Mouse (Mus musculus) neural tube, embryonic 13.5 days (tissue): ENCODE results near the gene Shtn1. TPM values are rescaled to one million over a fixed set of nuclear protein-coding genes. Genes with fewer than 3 reads are reported as not detected.

Source experiments
- ATAC-seq: fragments of 200-750 bp; cut with Nextera tagmentation; 2 replicates; pipeline ENCODE4 v1.8.0; 2017; ENCODE audit warnings: low read depth, mild to moderate bottlenecking, moderate TSS enrichment, moderate library complexity
- H3K27ac ChIP-seq: fragments of 300-500 bp; sonication (generic); replicated peaks from 2 replicates; pipeline ENCODE4 v1.5.1; 2015; ENCODE audit warnings: moderate library complexity, mild to moderate bottlenecking, inconsistent platforms
- H3K27me3 ChIP-seq: fragments of 300-500 bp; sonication (generic); 2 replicates; pipeline ENCODE4 v1.6.1; 2015; ENCODE audit warnings: mild to moderate bottlenecking, inconsistent platforms
- H3K36me3 ChIP-seq: fragments of 300-500 bp; sonication (generic); 2 replicates; pipeline ENCODE4 v1.6.1; 2015; ENCODE audit warnings: mild to moderate bottlenecking, inconsistent platforms
- H3K4me1 ChIP-seq: fragments of 300-500 bp; sonication (generic); replicated peaks from 2 replicates; pipeline ENCODE4 v1.6.1; 2015; ENCODE audit warnings: inconsistent platforms
- H3K4me2 ChIP-seq: fragments of 300-500 bp; sonication (generic); 2 replicates; pipeline ENCODE4 v1.6.1; 2015; ENCODE audit warnings: inconsistent platforms, mild to moderate bottlenecking, moderate library complexity
- H3K4me3 ChIP-seq: fragments of 300-500 bp; sonication (generic); 2 replicates; pipeline ENCODE4 v1.5.1; 2015; ENCODE audit warnings: mild to moderate bottlenecking, inconsistent platforms
- H3K9ac ChIP-seq: fragments of 300-500 bp; sonication (generic); 2 replicates; pipeline ENCODE4 v1.6.1; 2015; ENCODE audit warnings: moderate library complexity, mild to moderate bottlenecking, inconsistent platforms
- H3K9me3 ChIP-seq: fragments of 300-500 bp; sonication (generic); 2 replicates; pipeline ENCODE4 v1.6.1; 2016; ENCODE audit warnings: inconsistent platforms
- WGBS: fragments of 180-500 bp; shearing (Covaris S2); methylation state at CpG from one replicate; pipeline ENCODE4 v1.1.7; 2015; 5-methylcytosine and 5-hydroxymethylcytosine counted together
- polyA plus RNA-seq: library from polyadenylated mRNA; unstranded; fragments of >200 nt; fragmentation: Nextera tagmentation; extraction: Ambion mirVana; gene quantifications from 2 replicates; pipeline ENCODE4 v1.2.1, GENCODE M21; 2015

Gene Shtn1
- polyA plus RNA-seq, 1 experiment from 2014 or later = 35.0 TPM

DNA sequence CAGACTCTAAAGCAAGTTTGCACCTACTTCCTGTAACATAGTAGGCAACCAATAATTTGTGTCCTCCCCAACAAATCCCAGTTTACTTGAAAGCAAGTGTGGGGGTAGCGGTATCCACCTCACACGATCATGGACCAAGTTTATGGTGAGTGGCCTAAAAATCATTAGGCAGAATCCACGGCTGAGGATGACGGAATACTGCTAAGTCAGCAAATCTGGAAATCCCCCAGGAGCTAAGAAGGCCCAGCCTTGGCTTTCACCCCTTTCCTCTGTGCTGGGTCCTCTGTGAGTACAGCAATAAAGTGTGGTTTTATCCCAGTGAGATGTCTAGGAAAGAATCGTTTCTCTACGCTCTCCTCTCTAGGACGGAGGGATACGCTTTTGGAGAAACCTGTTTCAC, 121.1 kb downstream of the Shtn1 start:
- H3K27me3 ChIP-seq = peaks cover 72% of the 10 kb centered on the region
- ATAC-seq = no peak
- 88% methylated on average over 8 of the region's 8 CpGs for WGBS

DNA sequence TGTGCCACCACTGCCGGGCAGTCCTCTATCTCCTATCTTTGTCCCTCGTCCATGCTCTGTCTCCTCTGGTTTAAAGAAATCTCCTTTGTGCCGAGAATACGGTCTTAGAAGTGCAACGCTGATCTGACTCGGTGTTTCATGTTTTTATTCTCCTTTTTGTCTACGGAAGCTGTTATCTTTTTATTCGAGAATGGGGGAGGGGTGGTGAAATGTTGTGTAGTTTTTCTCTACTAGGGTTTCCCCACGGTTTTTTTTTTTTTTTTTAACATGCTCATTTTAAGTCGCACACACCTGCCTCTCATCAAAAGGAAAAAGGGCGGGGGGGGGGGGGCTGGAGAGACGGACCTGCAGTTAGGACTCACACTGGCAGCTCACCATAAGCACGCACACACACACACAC, 123.7 kb downstream of the Shtn1 start:
- ATAC-seq = no peak
- 85% methylated on average over 13 of the region's 13 CpGs for WGBS
- no peaks in the 10 kb centered on the region for H3K36me3 ChIP-seq

More for the DNA sequence above, 121.1 kb downstream of the Shtn1 start:
- H3K4me1 ChIP-seq = no peaks in the 10 kb centered on the region
- H3K27ac ChIP-seq = no peak overlapping the region
- H3K4me2 ChIP-seq = no peak overlapping the region
- no peak overlapping the region for H3K4me3 ChIP-seq
- no peaks in the 10 kb centered on the region for H3K9me3 ChIP-seq
- H3K9ac ChIP-seq = no peak overlapping the region
- H3K36me3 ChIP-seq = no peaks in the 10 kb centered on the region

DNA sequence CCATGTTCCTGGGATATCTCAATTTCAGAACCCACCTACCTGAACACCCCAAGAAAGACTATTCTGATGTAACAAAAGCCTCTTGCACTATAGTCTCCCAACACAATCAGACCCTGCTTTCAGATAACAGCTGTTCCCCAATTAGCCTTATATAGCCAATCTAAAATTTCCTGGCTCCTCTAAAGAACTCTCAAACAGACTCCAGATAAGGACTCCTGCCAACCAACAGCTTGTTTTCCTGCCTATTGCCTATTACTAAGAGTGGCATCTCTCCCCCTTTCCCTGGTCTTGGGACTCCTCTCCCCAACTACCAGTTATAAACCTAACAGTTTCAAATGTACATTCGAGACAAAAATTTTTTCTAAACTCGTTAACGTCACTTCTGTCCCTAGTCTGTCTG, 124.4 kb downstream of the Shtn1 start:
- ATAC-seq = no peak
- no peaks in the 10 kb centered on the region for H3K4me1 ChIP-seq
- H3K27me3 ChIP-seq = peaks cover 69% of the 10 kb centered on the region
- WGBS = 91% methylated on average over 3 of the region's 3 CpGs
- no peaks in the 10 kb centered on the region for H3K36me3 ChIP-seq
- H3K9me3 ChIP-seq = no peaks in the 10 kb centered on the region
- H3K4me2 ChIP-seq = no peak overlapping the region
- H3K9ac ChIP-seq = no peak overlapping the region
- H3K4me3 ChIP-seq = no peak overlapping the region
- no peak overlapping the region for H3K27ac ChIP-seq

More for the DNA sequence above, 123.7 kb downstream of the Shtn1 start:
- no peak overlapping the region for H3K9ac ChIP-seq
- H3K9me3 ChIP-seq = no peaks in the 10 kb centered on the region
- no peak overlapping the region for H3K27ac ChIP-seq
- H3K4me2 ChIP-seq = no peak overlapping the region
- peaks cover 62% of the 10 kb centered on the region for H3K27me3 ChIP-seq
- H3K4me1 ChIP-seq = no peaks in the 10 kb centered on the region
- no peak overlapping the region for H3K4me3 ChIP-seq

DNA sequence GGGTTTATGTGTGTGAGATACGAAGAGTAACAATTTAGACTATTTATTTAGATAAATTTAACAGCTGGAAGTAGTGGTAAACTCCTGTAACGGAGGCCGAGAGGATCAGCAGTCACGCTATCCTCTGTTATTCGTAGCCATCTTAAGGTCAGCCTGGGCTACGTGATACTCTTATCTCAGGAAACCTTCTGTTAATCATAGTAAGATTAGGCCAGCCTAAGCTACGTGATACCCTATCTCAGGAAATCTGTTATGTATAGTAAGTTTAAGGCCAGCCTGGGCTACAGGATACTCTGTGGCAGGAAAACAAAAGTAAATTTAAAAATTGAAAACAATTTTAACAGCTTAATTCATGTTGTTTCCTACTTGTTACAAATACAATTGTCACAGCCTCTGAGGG, 129.9 kb downstream of the Shtn1 start:
- peaks cover 52% of the 10 kb centered on the region for H3K27me3 ChIP-seq
- 91% methylated on average over 7 of the region's 7 CpGs for WGBS
- no peak for ATAC-seq

DNA sequence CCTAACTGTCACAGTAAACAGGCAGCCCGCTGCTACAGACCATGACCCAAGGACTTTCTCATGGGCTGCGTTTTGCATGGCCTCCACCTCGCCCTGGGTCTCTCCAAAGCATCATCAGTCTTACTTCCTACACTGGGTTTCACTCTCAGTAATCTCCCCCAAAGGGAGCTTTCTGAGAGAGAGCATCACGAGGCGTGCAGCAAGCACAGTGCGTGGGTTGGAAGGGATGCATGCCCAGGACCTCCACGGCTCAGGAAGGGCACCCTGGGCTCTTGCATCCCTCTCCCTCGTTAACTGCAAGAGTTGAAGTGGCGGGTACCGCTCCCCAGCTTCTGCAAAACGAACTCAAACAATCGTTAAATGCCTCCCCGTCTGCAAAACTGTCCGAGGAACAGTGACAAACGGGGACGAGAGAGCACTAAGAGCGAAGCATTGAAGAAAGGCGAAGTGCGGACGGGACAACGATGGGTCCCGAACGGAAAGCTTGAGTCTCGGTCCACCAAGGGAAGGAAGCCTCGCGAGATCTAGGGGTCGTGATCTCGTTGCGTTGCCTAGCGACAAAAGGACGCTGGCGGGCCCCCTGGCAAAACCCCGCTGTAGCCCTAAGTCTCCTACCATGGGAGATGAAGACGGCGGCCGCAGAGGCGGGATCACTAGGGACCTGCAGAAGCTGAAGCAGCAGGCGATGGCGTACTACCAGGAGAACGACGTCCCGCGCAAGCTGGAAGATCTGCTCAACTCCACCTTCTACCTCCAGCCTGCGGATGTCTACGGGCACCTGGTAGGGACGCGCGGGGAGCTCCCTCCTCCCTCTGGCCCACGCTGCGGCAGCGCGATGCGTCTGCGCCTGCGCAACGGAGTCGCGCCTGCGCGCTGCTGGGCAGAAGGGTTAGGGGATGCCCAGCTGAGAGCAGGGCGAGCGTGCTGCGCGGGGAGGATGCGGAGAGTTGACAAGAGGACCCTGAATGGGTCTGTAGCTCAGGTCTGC, 132.8 kb downstream of the Shtn1 start, which contains the start of the genes Eno4 and Hspa12a:
Gene Eno4, plus strand, starts transcription at position 585 of the 988 bp plus-strand sequence.
Gene Hspa12a, minus strand, starts transcription at position 814 of the 988 bp plus-strand sequence.
- Histone ChIP-seq H3K9me3 (no peaks in the 10 kb centered on the region), H3K4me2 (peak within 1 kb of the TSS; percentile 64), H3K4me1 (peaks cover 12% of the 10 kb centered on the region), H3K36me3 (no peaks in the 10 kb centered on the region), H3K27ac (peak within 1 kb of the TSS; percentile 73), H3K9ac (peak within 1 kb of the TSS; percentile 77), H3K4me3 (peak within 1 kb of the TSS; percentile 67), H3K27me3 (peaks cover 39% of the 10 kb centered on the region)
- WGBS = under 1% methylated on average over 65 of the region's 65 CpGs
- peak; percentile 97 for ATAC-seq

More for the DNA sequence above, 129.9 kb downstream of the Shtn1 start:
- Histone ChIP-seq H3K9me3 (no peaks in the 10 kb centered on the region), H3K4me3 (no peak overlapping the region), H3K27ac (no peak overlapping the region), H3K4me1 (peaks cover 12% of the 10 kb centered on the region), H3K9ac (no peak overlapping the region), H3K4me2 (no peak overlapping the region), H3K36me3 (no peaks in the 10 kb centered on the region)

DNA sequence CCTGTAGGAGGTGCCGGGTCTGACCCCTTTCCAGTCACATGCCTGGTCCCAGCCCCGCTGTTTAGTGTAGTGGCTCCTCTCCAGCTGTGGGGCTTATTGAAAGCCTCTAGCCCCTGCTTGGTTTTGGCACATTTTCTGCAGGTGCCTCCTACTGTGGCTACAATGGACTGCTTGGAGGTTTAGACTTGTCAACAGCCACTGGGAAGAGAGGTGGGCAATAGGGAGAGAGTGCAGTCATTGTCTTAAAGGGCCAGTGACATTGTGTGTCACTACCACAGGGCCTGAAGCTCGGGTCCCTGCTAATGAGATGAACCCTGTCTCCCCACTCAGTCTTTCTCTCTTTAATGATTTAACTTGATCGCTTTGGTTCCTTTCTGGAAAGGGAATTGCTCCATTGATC, 142.8 kb downstream of the Shtn1 start:
- WGBS = 6% methylated on average over 4 of the region's 4 CpGs

GRCm38 (mm10) chr19:58931081-58931800, 144.7 kb downstream of the Shtn1 start:
- 16% methylated on average over 16 of the region's 16 CpGs for WGBS
- Histone ChIP-seq H3K27me3 (peaks cover 83% of the 10 kb centered on the region), H3K27ac (no peak overlapping the region), H3K4me3 (no peak overlapping the region), H3K36me3 (no peaks in the 10 kb centered on the region), H3K4me1 (peaks cover 21% of the 10 kb centered on the region), H3K4me2 (no peak overlapping the region), H3K9ac (0 out of 2 replicates have a peak overlapping the region, but pooled peaks have one; percentile 5), H3K9me3 (no peaks in the 10 kb centered on the region)
- ATAC-seq = peak; percentile 43; the same call in 1 of the 2 replicates

More for the DNA sequence above, 142.8 kb downstream of the Shtn1 start:
- H3K9ac ChIP-seq = no peak overlapping the region
- no peak overlapping the region for H3K27ac ChIP-seq
- no peaks in the 10 kb centered on the region for H3K9me3 ChIP-seq
- H3K4me2 ChIP-seq = no peak overlapping the region
- H3K27me3 ChIP-seq = peaks cover 83% of the 10 kb centered on the region
- no peaks in the 10 kb centered on the region for H3K36me3 ChIP-seq
- H3K4me3 ChIP-seq = no peak overlapping the region
- no peak for ATAC-seq
- peaks cover 27% of the 10 kb centered on the region for H3K4me1 ChIP-seq

Other genes with a start within 250 kb of the Shtn1 start
- 0.65 and 0.82 TPM in 2 replicates for gene Eno4, start 132.7 kb downstream of the Shtn1 start, polyA plus RNA-seq
- gene Hspa12a, start 132.4 kb downstream of the Shtn1 start, polyA plus RNA-seq = 79.9 and 83.0 TPM in 2 replicates
- gene Vax1, start 94.0 kb upstream of the Shtn1 start, polyA plus RNA-seq = not detected in 2 replicates
- not detected in 2 replicates for gene Kcnk18, start 143.1 kb upstream of the Shtn1 start, polyA plus RNA-seq
- gene Slc18a2, start 184.8 kb upstream of the Shtn1 start, polyA plus RNA-seq = 10.6 and 10.7 TPM in 2 replicates
- 4.9 and 12.1 TPM in 2 replicates for gene Rps12-ps3, start 246.2 kb upstream of the Shtn1 start, polyA plus RNA-seq